Mouse (Mus musculus) embryonic fibroblast, embryonic 13.5 days (primary cell): ENCODE results near the gene Bicdl2. TPM values are rescaled to one million over a fixed set of nuclear protein-coding genes. Genes with fewer than 3 reads are reported as not detected.

ENCODE experiments used
- H3K27ac ChIP-seq: 2 replicates; pipeline ENCODE4 v1.5.1; 2012; ENCODE audit warnings: low read length, control low read depth, inconsistent platforms; ENCODE audit not compliant: insufficient read depth
- H3K4me1 ChIP-seq: 2 replicates; pipeline ENCODE4 v1.6.1; 2011; ENCODE audit warnings: low read length; ENCODE audit not compliant: control insufficient read depth, insufficient read depth
- H3K4me3 ChIP-seq: 2 replicates; pipeline ENCODE4 v1.5.1; 2011; ENCODE audit warnings: mild to moderate bottlenecking, control low read depth, low read length; ENCODE audit not compliant: insufficient read depth
- CTCF ChIP-seq: IDR thresholded peaks from 2 replicates; pipeline ENCODE4 v1.5.1; 2011; ENCODE audit warnings: mild to moderate bottlenecking, control low read depth, low read length, moderate library complexity, borderline replicate concordance; ENCODE audit not compliant: insufficient read depth
- POLR2A ChIP-seq: IDR thresholded peaks from 2 replicates; pipeline ENCODE4 v1.6.1; 2011; ENCODE audit warnings: low read depth, mild to moderate bottlenecking, control low read depth, low read length, moderate library complexity
- polyA plus RNA-seq: library from polyadenylated mRNA; stranded (reverse); fragments of >200 nt; gene quantifications from 2 replicates; pipeline ENCODE4 v1.2.4, GENCODE M21; 2011; ENCODE audit warnings: low read depth; ENCODE audit not compliant: missing spikeins, insufficient read length

The Bicdl2 gene
- polyA plus RNA-seq: not detected in 2 replicates

- Histone ChIP-seq H3K4me3 (no peak within 1 kb of the TSS), H3K27ac (no peak within 1 kb of the TSS), H3K4me1 (no peaks in the 10 kb centered on the region)
- TF ChIP-seq CTCF (peak; percentile 50; the same call in 1 of the 2 replicates), POLR2A (no peak)
Measured at GRCm38 (mm10) chr17:23660117-23660875, at the start of gene Bicdl2. Gene Bicdl2, plus strand, starts transcription at chr17:23660506.

- Histone ChIP-seq H3K4me1 (no peaks in the 10 kb centered on the region), H3K27ac (no peak overlapping the region), H3K4me3 (no peak overlapping the region)
- TF ChIP-seq POLR2A (no peak), CTCF (no peak)
Measured at GRCm38 (mm10) chr17:23617087-23617486, 43.2 kb upstream of the Bicdl2 start.

GRCm38 (mm10) chr17:23620351-23620750 is 40.0 kb upstream of the Bicdl2 start:
- Histone ChIP-seq H3K4me3 (no peak overlapping the region), H3K27ac (no peak overlapping the region), H3K4me1 (no peaks in the 10 kb centered on the region)
- TF ChIP-seq CTCF: no peak
- TF ChIP-seq POLR2A: no peak

- Histone ChIP-seq H3K4me3 (no peak overlapping the region), H3K27ac (no peak overlapping the region), H3K4me1 (no peaks in the 10 kb centered on the region)
- TF ChIP-seq CTCF (no peak), POLR2A (no peak)
Measured at GRCm38 (mm10) chr17:23627813-23628212, 32.5 kb upstream of the Bicdl2 start.

- Histone ChIP-seq H3K4me3 (no peak overlapping the region), H3K27ac (no peak overlapping the region), H3K4me1 (no peaks in the 10 kb centered on the region)
- peak; percentile 90 for TF ChIP-seq CTCF
- no peak for TF ChIP-seq POLR2A
Measured at GRCm38 (mm10) chr17:23630195-23631020, 29.9 kb upstream of the Bicdl2 start.

- Histone ChIP-seq H3K4me1 (no peaks in the 10 kb centered on the region), H3K4me3 (no peak overlapping the region), H3K27ac (no peak overlapping the region)
- TF ChIP-seq POLR2A (no peak), CTCF (no peak)
Measured at GRCm38 (mm10) chr17:23631241-23631640, 29.1 kb upstream of the Bicdl2 start.

GRCm38 (mm10) chr17:23644613-23645495 is 15.5 kb upstream of the Bicdl2 start, which contains the start of gene Mmp25:
Gene Mmp25, minus strand, starts transcription at chr17:23645277.
- Histone ChIP-seq H3K4me3 (peak within 1 kb of the TSS; percentile 31), H3K4me1 (no peaks in the 10 kb centered on the region), H3K27ac (no peak within 1 kb of the TSS)
- TF ChIP-seq POLR2A (no peak), CTCF (no peak)

GRCm38 (mm10) chr17:23645894-23646293 is 14.4 kb upstream of the Bicdl2 start:
- Histone ChIP-seq H3K4me3 (no peak overlapping the region), H3K4me1 (no peaks in the 10 kb centered on the region), H3K27ac (no peak overlapping the region)
- TF ChIP-seq CTCF: no peak
- no peak for TF ChIP-seq POLR2A

- TF ChIP-seq CTCF: no peak
- TF ChIP-seq POLR2A: no peak
- Histone ChIP-seq H3K4me1 (no peaks in the 10 kb centered on the region), H3K27ac (no peak overlapping the region), H3K4me3 (no peak overlapping the region)
Measured at GRCm38 (mm10) chr17:23651363-23651762, 8.9 kb upstream of the Bicdl2 start.
